In genomic region chr1:63764395-63764794, GRCm38 (mm10) we compare ENCODE assay signal across 21 mouse cellular contexts. TPM values are rescaled to one million over a fixed set of nuclear protein-coding genes. Genes with fewer than 3 reads are reported as not detected.
DNase-seq lines count a peak whose midpoint lies in the region; ATAC-seq lines count a peak whose summit lies in the region.
"Had no signal": no experiment of that assay in that cellular context is flagged by ENCODE, and none has a peak within 500 bp of the region (broad histone marks: within the 10 kb centered on the region; RNA-seq: fewer than 3 reads in every experiment).

No protein-coding gene starts in this region.

- H3K36me3 ChIP-seq in forebrain, embryonic 13.5 days (ENCODE audit: poor library complexity, severe bottlenecking), result no peaks in the 10 kb centered on the region
- no peaks in the 10 kb centered on the region for H3K36me3 ChIP-seq in hindbrain, embryonic 15.5 days
- H3K36me3 ChIP-seq in midbrain, embryonic 15.5 days (replicated peaks), result no peaks in the 10 kb centered on the region
- H3K36me3 ChIP-seq: heart, embryonic 13.5 days had no signal

- peak; percentile 23 for DNase-seq in brain, adult 2 months (ENCODE audit: low read depth, low spot score)
- DNase-seq in urinary bladder, postnatal 25 days (ENCODE audit: low spot score), result no peak
- DNase-seq in adrenal gland, adult (ENCODE audit: inconsistent age in 2 of 2, low spot score in 1 of 2), result no peak
- no peak for DNase-seq in adrenal gland, postnatal 10 days
- DNase-seq: adrenal gland, postnatal 36 days; gastrocnemius, adult 2 months; heart, adult 11 months; kidney, adult 2 months; kidney, postnatal 4 days; lung, embryonic 14.5 days; retina, postnatal 1 day; right cerebral cortex, postnatal 4 days; thymus, postnatal 4 days had no signal

- no peaks in the 10 kb centered on the region for H3K27me3 ChIP-seq in forebrain, embryonic 13.5 days
- no peaks in the 10 kb centered on the region for H3K27me3 ChIP-seq in hindbrain, embryonic 15.5 days
- no peaks in the 10 kb centered on the region for H3K27me3 ChIP-seq in midbrain, embryonic 15.5 days (replicated peaks)
- H3K27me3 ChIP-seq: heart, embryonic 13.5 days; Patski had no signal

- peaks cover 21% of the 10 kb centered on the region for H3K4me1 ChIP-seq in forebrain, embryonic 13.5 days
- H3K4me1 ChIP-seq in hindbrain, embryonic 15.5 days (replicated peaks), result peaks cover 36% of the 10 kb centered on the region
- H3K4me1 ChIP-seq in midbrain, embryonic 15.5 days, result peaks cover 37% of the 10 kb centered on the region

- ATAC-seq in forebrain, embryonic 13.5 days, result peak; percentile 54
- ATAC-seq in hindbrain, embryonic 15.5 days (ENCODE audit: low FRiP score, low read depth), result no peak
- no peak for ATAC-seq in midbrain, embryonic 15.5 days (replicated peaks)
- ATAC-seq: activated CD4-positive, CD25-positive, alpha-beta regulatory T cell, adult 4 months; Patski had no signal

- 43% methylated on average over 7 of the region's 7 CpGs for WGBS in forebrain, embryonic 13.5 days
- WGBS in hindbrain, embryonic 15.5 days, result 32% methylated on average over 7 of the region's 7 CpGs
- 28% methylated on average over 7 of the region's 7 CpGs for WGBS in midbrain, embryonic 15.5 days

- no peak overlapping the region for H3K4me3 ChIP-seq in forebrain, embryonic 13.5 days
- H3K4me3 ChIP-seq in hindbrain, embryonic 15.5 days, result no peak overlapping the region
- no peak overlapping the region for H3K4me3 ChIP-seq in midbrain, embryonic 15.5 days
- H3K4me3 ChIP-seq: gastrocnemius, adult 2 months; heart, embryonic 13.5 days had no signal

- H3K9me3 ChIP-seq in forebrain, embryonic 13.5 days (replicated peaks), result no peaks in the 10 kb centered on the region
- H3K9me3 ChIP-seq in hindbrain, embryonic 15.5 days, result no peaks in the 10 kb centered on the region
- H3K9me3 ChIP-seq in midbrain, embryonic 15.5 days, result no peaks in the 10 kb centered on the region
- H3K9me3 ChIP-seq: heart, embryonic 13.5 days had no signal

- H3K9ac ChIP-seq in forebrain, embryonic 13.5 days, result no peak overlapping the region
- no peak overlapping the region for H3K9ac ChIP-seq in hindbrain, embryonic 15.5 days
- H3K9ac ChIP-seq in midbrain, embryonic 15.5 days, result no peak overlapping the region
- H3K9ac ChIP-seq: heart, embryonic 13.5 days; lung, embryonic 14.5 days had no signal

- 0 out of 2 replicates have a peak overlapping the region, but pooled peaks have one; percentile 2 for H3K4me2 ChIP-seq in forebrain, embryonic 13.5 days
- H3K4me2 ChIP-seq in hindbrain, embryonic 15.5 days, result 0 out of 2 replicates have a peak overlapping the region, but pooled peaks have one; percentile 5
- peak overlapping the region; percentile 6; the same call in 1 of the 2 replicates for H3K4me2 ChIP-seq in midbrain, embryonic 15.5 days
- H3K4me2 ChIP-seq: heart, embryonic 13.5 days; liver, embryonic 11.5 days; lung, embryonic 14.5 days had no signal

- peak overlapping the region; percentile 65 for H3K27ac ChIP-seq in forebrain, embryonic 13.5 days
- H3K27ac ChIP-seq in hindbrain, embryonic 15.5 days (replicated peaks), result peak overlapping the region; percentile 74
- peak overlapping the region; percentile 73 for H3K27ac ChIP-seq in midbrain, embryonic 15.5 days
- H3K27ac ChIP-seq: gastrocnemius, adult 2 months had no signal

RNA-seq across cellular contexts. Expression of gene 4933402D24Rik, which starts 4.7 kb away (rescaled TPM):
- 0.23 and 0.27 TPM in 2 replicates for polyA plus RNA-seq in forebrain, embryonic 13.5 days (2015; fragmentation: Nextera tagmentation; extraction: Ambion mirVana)
- polyA plus RNA-seq in hindbrain, embryonic 15.5 days (2015; fragmentation: Nextera tagmentation; extraction: Ambion mirVana), result 0.32 and 0.35 TPM in 2 replicates
- polyA plus RNA-seq in midbrain, embryonic 15.5 days (2015; fragmentation: Nextera tagmentation; extraction: Ambion mirVana), result 0.22 and 0.49 TPM in 2 replicates
- total RNA-seq in adrenal gland, postnatal 10 days (2021), result not detected
- total RNA-seq: adrenal gland, postnatal 36 days; gastrocnemius, adult 2 months; layer of hippocampus, postnatal 25 days had no signal
- polyA plus RNA-seq: kidney, adult 2 months; liver, embryonic 11.5 days; lung, embryonic 14.5 days had no signal

RNA-seq across cellular contexts. Expression of gene Fastkd2, which starts 34.0 kb away (rescaled TPM):
- polyA plus RNA-seq in forebrain, embryonic 13.5 days (2015; fragmentation: Nextera tagmentation; extraction: Ambion mirVana), result 43.3 and 50.8 TPM in 2 replicates
- polyA plus RNA-seq in hindbrain, embryonic 15.5 days (2015; fragmentation: Nextera tagmentation; extraction: Ambion mirVana), result 35.1 and 35.2 TPM in 2 replicates
- polyA plus RNA-seq in midbrain, embryonic 15.5 days (2015; fragmentation: Nextera tagmentation; extraction: Ambion mirVana), result 28.2 and 35.3 TPM in 2 replicates
- 10 to 100 TPM; 29.1 to 29.3 TPM for total RNA-seq in adrenal gland, postnatal 10 days (2021)

RNA-seq across cellular contexts. Expression of gene Mdh1b, which starts 34.3 kb away (rescaled TPM):
- polyA plus RNA-seq in forebrain, embryonic 13.5 days (2015; fragmentation: Nextera tagmentation; extraction: Ambion mirVana), result 0.22 and 0.57 TPM in 2 replicates
- polyA plus RNA-seq in hindbrain, embryonic 15.5 days (2015; fragmentation: Nextera tagmentation; extraction: Ambion mirVana), result 0.67 and 0.72 TPM in 2 replicates
- 0.26 and 0.41 TPM in 2 replicates for polyA plus RNA-seq in midbrain, embryonic 15.5 days (2015; fragmentation: Nextera tagmentation; extraction: Ambion mirVana)
- total RNA-seq in adrenal gland, postnatal 10 days (2021), result not detected
- total RNA-seq: adrenal gland, postnatal 36 days; gastrocnemius, adult 2 months had no signal
- polyA plus RNA-seq: activated CD4-positive, CD25-positive, alpha-beta regulatory T cell, adult 4 months; heart, embryonic 13.5 days; liver, embryonic 11.5 days; lung, embryonic 14.5 days had no signal
